Mouse (Mus musculus) embryonic fibroblast, embryonic 13.5 days (primary cell): ENCODE data around the gene Ptprj.

Experiments used
- CTCF ChIP-seq: IDR thresholded peaks from 2 replicates; pipeline ENCODE4 v1.5.1; 2011; ENCODE audit warnings: mild to moderate bottlenecking, control low read depth, low read length, moderate library complexity, borderline replicate concordance; ENCODE audit not compliant: insufficient read depth
- POLR2A ChIP-seq: IDR thresholded peaks from 2 replicates; pipeline ENCODE4 v1.6.1; 2011; ENCODE audit warnings: low read depth, mild to moderate bottlenecking, control low read depth, low read length, moderate library complexity

DNA sequence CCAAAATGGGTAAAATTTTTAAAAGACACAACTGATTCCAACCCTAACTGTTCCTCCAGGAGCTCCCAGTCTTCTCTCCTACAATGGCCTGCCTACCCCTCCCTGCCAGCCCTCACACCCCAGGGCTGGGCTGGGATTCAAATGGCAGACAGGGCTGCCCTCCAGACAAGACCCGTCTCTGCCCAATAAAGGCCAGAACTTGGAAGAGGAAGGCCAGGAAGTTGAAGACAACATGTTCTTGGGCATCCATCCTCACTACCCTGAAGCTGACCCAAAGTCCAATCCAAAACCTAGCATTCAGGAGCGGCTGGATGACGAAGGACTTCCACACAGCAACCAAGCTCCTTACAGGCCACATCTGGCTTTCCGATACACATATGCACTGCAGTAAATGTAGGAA, 90.6 kb downstream of the Ptprj start:
- TF ChIP-seq CTCF = no peak
- TF ChIP-seq POLR2A = no peak
